ENCODE assay signal across 10 mouse cellular contexts in genomic region chr8:83971661-83972060, GRCm38 (mm10). TPM values are rescaled to one million over a fixed set of nuclear protein-coding genes. Genes with fewer than 3 reads are reported as not detected.
DNase-seq lines count a peak whose midpoint lies in the region; ATAC-seq and TF ChIP-seq lines count a peak whose summit lies in the region.
"Had no signal": no experiment of that assay in that cellular context is flagged by ENCODE, and none has a peak within 500 bp of the region (broad histone marks: within the 10 kb centered on the region; RNA-seq: fewer than 3 reads in every experiment).

No protein-coding gene starts in this region.

- peak overlapping the region; percentile 66; the same call in 1 of the 2 replicates for H3K4me2 ChIP-seq in CH12.LX (ENCODE audit: insufficient read depth, low read depth, poor library complexity, severe bottlenecking)
- peak overlapping the region; percentile 89 for H3K4me2 ChIP-seq in forebrain, postnatal 0 days (ENCODE audit: low read depth)
- H3K4me2 ChIP-seq in liver, embryonic 15.5 days = peak overlapping the region; percentile 99

- TF ChIP-seq RAD21 in CH12.LX (IDR thresholded peaks at IDR 0.05; ENCODE audit: low read depth, low read length) = no peak

- TF ChIP-seq POLR2A in CH12.LX (IDR thresholded peaks at IDR 0.05; ENCODE audit: low read depth, low read length) = no peak

- in situ Hi-C loops in CH12.LX (cut with MboI; ENCODE audit: low pct_ligation_motif_present, low pct_unique_long_range_greater_than_20kb, low sequenced_read_pairs) = no loop called here

- H3K27me3 ChIP-seq in erythroblast, embryonic 14.5 days (ENCODE audit: control insufficient read depth) = no peaks in the 10 kb centered on the region
- H3K27me3 ChIP-seq in CH12.LX (replicated peaks) = no peaks in the 10 kb centered on the region
- no peaks in the 10 kb centered on the region for H3K27me3 ChIP-seq in forebrain, postnatal 0 days (ENCODE audit: insufficient read depth, low read length)
- H3K27me3 ChIP-seq in liver, embryonic 15.5 days = no peaks in the 10 kb centered on the region

- no peak overlapping the region for H3K27ac ChIP-seq in CH12.LX (ENCODE audit: insufficient read depth, low read depth)
- H3K27ac ChIP-seq in forebrain, postnatal 0 days (ENCODE audit: low read depth, low read length) = no peak overlapping the region
- peak overlapping the region; percentile 78 for H3K27ac ChIP-seq in liver, embryonic 15.5 days (replicated peaks)

- H3K9me3 ChIP-seq in erythroblast, embryonic 14.5 days (ENCODE audit: control insufficient read depth, low read length) = no peaks in the 10 kb centered on the region
- no peaks in the 10 kb centered on the region for H3K9me3 ChIP-seq in CH12.LX (replicated peaks; ENCODE audit: low read length)
- H3K9me3 ChIP-seq in forebrain, postnatal 0 days (ENCODE audit: low read length) = no peaks in the 10 kb centered on the region
- H3K9me3 ChIP-seq in liver, embryonic 15.5 days (replicated peaks) = no peaks in the 10 kb centered on the region

- peaks cover 4% of the 10 kb centered on the region; the same call in 1 of the 2 replicates for H3K79me2 ChIP-seq in CH12.LX (replicated peaks; ENCODE audit: control insufficient read depth, extremely low read depth, insufficient read depth, poor library complexity, severe bottlenecking)

- peaks cover 44% of the 10 kb centered on the region for H3K4me1 ChIP-seq in erythroblast, embryonic 14.5 days (ENCODE audit: control insufficient read depth)
- H3K4me1 ChIP-seq in CH12.LX (ENCODE audit: control insufficient read depth in 1 of 2, insufficient read depth in 2 of 2) = peaks cover 12 to 30% of the 10 kb centered on the region in 2 experiments
- peaks cover 11% of the 10 kb centered on the region for H3K4me1 ChIP-seq in forebrain, postnatal 0 days (ENCODE audit: insufficient read depth)
- peaks cover 41% of the 10 kb centered on the region for H3K4me1 ChIP-seq in liver, embryonic 15.5 days (replicated peaks)

- H3K36me3 ChIP-seq in erythroblast, embryonic 14.5 days (ENCODE audit: control insufficient read depth) = peaks cover 61% of the 10 kb centered on the region
- H3K36me3 ChIP-seq in CH12.LX (replicated peaks in 1 of 2; ENCODE audit: control insufficient read depth in 1 of 2, insufficient read depth in 1 of 2, low read length in 1 of 2) = peaks cover 26 to 47% of the 10 kb centered on the region in 2 experiments
- no peaks in the 10 kb centered on the region; the same call in 1 of the 2 replicates for H3K36me3 ChIP-seq in forebrain, postnatal 0 days (ENCODE audit: insufficient read depth)
- H3K36me3 ChIP-seq in liver, embryonic 15.5 days (replicated peaks) = peaks cover 52% of the 10 kb centered on the region

- no peak for TF ChIP-seq EP300 in CH12.LX (IDR thresholded peaks at IDR 0.05; ENCODE audit: low read length)

- no peak for TF ChIP-seq CTCF in CH12.LX (conservative IDR thresholded peaks at IDR 0.05 in 1 of 2, IDR thresholded peaks at IDR 0.05 in 1 of 2; ENCODE audit: low read depth in 2 of 2, low read length in 2 of 2)
- no peak for TF ChIP-seq CTCF in forebrain, postnatal 0 days (IDR thresholded peaks at IDR 0.05; ENCODE audit: low read depth)

- DNase-seq in CH12.LX (ENCODE audit: extremely low read depth) = no peak
- no peak for DNase-seq in forebrain, postnatal 0 days
- DNase-seq in left cerebral cortex, adult 9 months (ENCODE audit: low spot score in 2 of 2) = no peak
- DNase-seq in spleen, postnatal 14 days (ENCODE audit: low spot score in 2 of 2) = no peak
- no peak for DNase-seq in spleen, postnatal 10 days (ENCODE audit: low spot score in 2 of 2)
- DNase-seq: kidney, postnatal 10 days; right cerebral cortex, postnatal 14 days had no signal

- dilution Hi-C loops in CH12.LX (cut with MboI; ENCODE audit: extremely low pct_ligation_motif_present, extremely low pct_unique_long_range_greater_than_20kb, low sequenced_read_pairs) = no loop called here

- H3K9ac ChIP-seq in CH12.LX (ENCODE audit: insufficient read depth, low read depth) = no peak overlapping the region; the same call in 1 of the 2 replicates
- peak overlapping the region; percentile 65; the same call in 1 of the 2 replicates for H3K9ac ChIP-seq in forebrain, postnatal 0 days
- H3K9ac ChIP-seq in liver, embryonic 15.5 days = peak overlapping the region; percentile 78

- H3K4me3 ChIP-seq in erythroblast, embryonic 14.5 days (replicated peaks) = peak overlapping the region; percentile 98
- H3K4me3 ChIP-seq in CH12.LX (replicated peaks in 1 of 3; ENCODE audit: low read depth in 2 of 3, low read length in 2 of 3, poor library complexity in 1 of 3) = peak overlapping the region in 2 of 3 experiments; percentile 40 to 82
- peak overlapping the region; percentile 97 for H3K4me3 ChIP-seq in forebrain, postnatal 0 days (ENCODE audit: low read depth, low read length)
- H3K4me3 ChIP-seq in liver, embryonic 15.5 days (replicated peaks) = peak overlapping the region; percentile 94

- WGBS in forebrain, postnatal 0 days = 74% methylated on average over 6 of the region's 6 CpGs
- WGBS in liver, embryonic 15.5 days (ENCODE audit: insufficient replicate concordance) = 79% methylated on average over 6 of the region's 6 CpGs

- ATAC-seq in erythroblast, adult 5-6 weeks (replicated peaks; ENCODE audit: low FRiP score, poor library complexity, severe bottlenecking) = no peak
- no peak for ATAC-seq in forebrain, postnatal 0 days
- no peak for ATAC-seq in liver, embryonic 15.5 days (ENCODE audit: insufficient read depth)

TF ChIP-seq in CH12.LX, 34 proteins besides CTCF, POLR2A, EP300 and RAD21 (continues in another document):
- TF ChIP-seq ZNF384 (IDR thresholded peaks at IDR 0.05; ENCODE audit: low read depth, low read length) (no peak), KAT2A (IDR thresholded peaks at IDR 0.05; ENCODE audit: insufficient replicate concordance, low read length) (no peak), MEF2A (IDR thresholded peaks at IDR 0.05; ENCODE audit: borderline replicate concordance, low read depth, low read length) (no peak), TBP (conservative IDR thresholded peaks at IDR 0.05; ENCODE audit: low read depth, low read length) (no peak), TCF12 (IDR thresholded peaks at IDR 0.05; ENCODE audit: low read depth, low read length) (no peak), USF2 (conservative IDR thresholded peaks at IDR 0.05; ENCODE audit: low read depth, low read length) (no peak)

RNA-seq across cellular contexts. Expression of gene Prkaca, which starts 1.1 kb away (rescaled TPM):
- 2.3 and 2.7 TPM in 2 replicates for polyA plus RNA-seq in erythroblast, embryonic 14.5 days (2012)
- total RNA-seq in erythroblast, adult 5-6 weeks (2015; ENCODE audit: low replicate concordance) = 7.5 and 9.8 TPM in 2 replicates
- 6.7 and 7.1 TPM in 2 replicates for total RNA-seq in erythroblast, adult 5-6 weeks (2017; ENCODE audit: low replicate concordance)
- total RNA-seq in CH12.LX (2012; rRNA removed) (16.9 and 18.5 TPM in 2 replicates), CH12.LX (2014; rRNA removed) (14.0 and 14.7 TPM in 2 replicates)
- polyA plus RNA-seq in CH12.LX (2012; ENCODE audit: insufficient read length, low read depth) = 23.4 and 27.3 TPM in 2 replicates
- 133 and 151 TPM in 2 replicates for total RNA-seq in forebrain, postnatal 0 days (2014; rRNA removed)
- polyA plus RNA-seq in forebrain, postnatal 0 days (2015; fragmentation: Nextera tagmentation; extraction: Ambion mirVana) = 172 and 215 TPM in 2 replicates
- polyA plus RNA-seq in liver, embryonic 15.5 days (2015; fragmentation: Nextera tagmentation; extraction: Ambion mirVana) = 51.2 and 51.5 TPM in 2 replicates

RNA-seq across cellular contexts. Expression of gene Asf1b, which starts 16.4 kb away (rescaled TPM):
- 56.4 and 58.6 TPM in 2 replicates for polyA plus RNA-seq in erythroblast, embryonic 14.5 days (2012)
- 23.1 and 32.4 TPM in 2 replicates for total RNA-seq in erythroblast, adult 5-6 weeks (2015; ENCODE audit: low replicate concordance)
- 26.2 and 32.8 TPM in 2 replicates for total RNA-seq in erythroblast, adult 5-6 weeks (2017; ENCODE audit: low replicate concordance)
- 71.1 and 94.5 TPM in 2 replicates for total RNA-seq in CH12.LX (2012; rRNA removed)
- total RNA-seq in CH12.LX (2014; rRNA removed) = 58.9 and 62.2 TPM in 2 replicates
- polyA plus RNA-seq in CH12.LX (2012; ENCODE audit: insufficient read length, low read depth) = 86.3 and 101 TPM in 2 replicates
- 1.7 and 5.0 TPM in 2 replicates for total RNA-seq in forebrain, postnatal 0 days (2014; rRNA removed)
- 4.7 and 5.1 TPM in 2 replicates for polyA plus RNA-seq in forebrain, postnatal 0 days (2015; fragmentation: Nextera tagmentation; extraction: Ambion mirVana)
- 116 and 118 TPM in 2 replicates for polyA plus RNA-seq in liver, embryonic 15.5 days (2015; fragmentation: Nextera tagmentation; extraction: Ambion mirVana)

RNA-seq across cellular contexts. Expression of gene Gm10644, which starts 16.7 kb away (rescaled TPM):
- polyA plus RNA-seq in erythroblast, embryonic 14.5 days (2012) = not detected in 2 replicates
- not detected in 2 replicates for total RNA-seq in erythroblast, adult 5-6 weeks (2015; ENCODE audit: low replicate concordance)
- not detected in 2 replicates for total RNA-seq in erythroblast, adult 5-6 weeks (2017; ENCODE audit: low replicate concordance)
- total RNA-seq in CH12.LX (2012; rRNA removed) = 1.1 and 1.7 TPM in 2 replicates
- 0.58 TPM in 2 replicates for total RNA-seq in CH12.LX (2014; rRNA removed)
- polyA plus RNA-seq in CH12.LX (2012; ENCODE audit: insufficient read length, low read depth) = 0.44 and 0.72 TPM in 2 replicates
- total RNA-seq in forebrain, postnatal 0 days (2014; rRNA removed) = 0.14 and 0.31 TPM in 2 replicates
- polyA plus RNA-seq in forebrain, postnatal 0 days (2015; fragmentation: Nextera tagmentation; extraction: Ambion mirVana) = 0.14 and 0.40 TPM in 2 replicates
- 0.39 and 0.47 TPM in 2 replicates for polyA plus RNA-seq in liver, embryonic 15.5 days (2015; fragmentation: Nextera tagmentation; extraction: Ambion mirVana)

RNA-seq across cellular contexts. Expression of gene Samd1, which starts 25.8 kb away (rescaled TPM):
- polyA plus RNA-seq in erythroblast, embryonic 14.5 days (2012) = 37.5 and 42.8 TPM in 2 replicates
- 14.8 and 33.2 TPM in 2 replicates for total RNA-seq in erythroblast, adult 5-6 weeks (2015; ENCODE audit: low replicate concordance)
- total RNA-seq in erythroblast, adult 5-6 weeks (2017; ENCODE audit: low replicate concordance) = 32.5 and 36.0 TPM in 2 replicates
- total RNA-seq in CH12.LX (2012; rRNA removed) = 54.5 and 62.6 TPM in 2 replicates
- 37.4 and 42.3 TPM in 2 replicates for total RNA-seq in CH12.LX (2014; rRNA removed)
- 38.9 and 42.1 TPM in 2 replicates for polyA plus RNA-seq in CH12.LX (2012; ENCODE audit: insufficient read length, low read depth)
- total RNA-seq in forebrain, postnatal 0 days (2014; rRNA removed) = 116 and 117 TPM in 2 replicates
- 6.7 and 6.9 TPM in 2 replicates for polyA plus RNA-seq in forebrain, postnatal 0 days (2015; fragmentation: Nextera tagmentation; extraction: Ambion mirVana)
- polyA plus RNA-seq in liver, embryonic 15.5 days (2015; fragmentation: Nextera tagmentation; extraction: Ambion mirVana) = 5.8 and 6.9 TPM in 2 replicates

RNA-seq across cellular contexts. Expression of gene 1700067K01Rik, which starts 29.6 kb away (rescaled TPM):
- 0.34 and 0.71 TPM in 2 replicates for polyA plus RNA-seq in erythroblast, embryonic 14.5 days (2012)
- total RNA-seq in erythroblast, adult 5-6 weeks (2015; ENCODE audit: low replicate concordance) = 1.3 TPM in 1 of 2 replicates, not detected in the other
- total RNA-seq in erythroblast, adult 5-6 weeks (2017; ENCODE audit: low replicate concordance) = 0.51 and 2.6 TPM in 2 replicates
- total RNA-seq in CH12.LX (2012; rRNA removed) (0.38 and 0.80 TPM in 2 replicates), CH12.LX (2014; rRNA removed) (not detected in 2 replicates)
- polyA plus RNA-seq in CH12.LX (2012; ENCODE audit: insufficient read length, low read depth) = 0.55 and 0.67 TPM in 2 replicates
- total RNA-seq in forebrain, postnatal 0 days (2014; rRNA removed) = 0.15 and 0.81 TPM in 2 replicates
- polyA plus RNA-seq in forebrain, postnatal 0 days (2015; fragmentation: Nextera tagmentation; extraction: Ambion mirVana) = 0.36 and 0.86 TPM in 2 replicates
- 0.58 and 0.61 TPM in 2 replicates for polyA plus RNA-seq in liver, embryonic 15.5 days (2015; fragmentation: Nextera tagmentation; extraction: Ambion mirVana)
